Mouse (Mus musculus) left cerebral cortex, postnatal 25 days (tissue): Measurements from ENCODE around the gene Cd8a. TPM values are rescaled to one million over a fixed set of nuclear protein-coding genes. Genes with fewer than 3 reads are reported as not detected.
A peak's percentile ranks its signal among the peaks of the same experiment; 100 is the strongest.

Experiments
- DNase-seq, 2 experiments: peaks; one replicate each; pipeline ENCODE4 v3.0.0; 2022; ENCODE audit warnings: low spot score in 2 of 2, mixed read lengths in 1 of 2
- intact Hi-C: fragments of 180-260 bp; cut with DNase I; formaldehyde crosslinking; loops from one replicate; pipeline ENCODE4 v1.15.1; 2025
- total RNA-seq, 2 experiments: library from RNA; stranded (reverse); gene quantifications; 2 replicates each; pipeline ENCODE4 v1.2.3; 2021

Gene Cd8a
- total RNA-seq, 2 experiments from 2014 or later = not detected

DNA sequence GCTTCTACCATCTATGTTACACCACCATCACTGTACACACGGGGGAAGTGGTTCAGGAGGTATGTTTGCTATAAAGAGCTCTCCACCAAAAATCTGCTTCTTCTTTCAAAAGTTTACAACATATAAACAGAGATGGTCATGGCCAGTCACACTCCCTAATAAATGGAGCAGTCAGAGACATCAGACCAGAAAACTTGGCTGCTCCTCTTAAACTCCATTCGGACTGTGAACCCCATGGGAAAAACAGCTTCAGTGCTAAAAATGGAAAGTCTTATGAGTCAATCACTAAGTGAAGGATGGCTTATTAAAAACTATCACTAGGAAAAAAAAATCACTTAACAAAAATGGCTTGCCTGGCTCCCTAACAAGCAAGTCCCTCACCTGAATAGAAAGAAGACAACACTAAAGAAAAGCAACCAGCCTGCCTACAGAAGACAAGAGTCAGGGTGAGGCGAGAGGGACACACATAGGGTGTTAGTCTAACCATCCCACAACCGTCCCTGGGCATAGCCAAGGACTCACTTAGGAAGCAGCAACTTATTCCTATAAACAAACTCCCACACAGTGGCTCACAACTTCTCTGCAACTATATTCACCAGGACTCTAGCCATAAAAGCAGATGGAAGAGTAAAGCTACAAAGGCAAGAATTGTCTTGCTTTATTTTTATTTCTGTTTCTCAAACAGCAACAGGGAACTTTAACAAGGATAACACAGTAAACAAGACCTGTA, 54.9 kb downstream of the Cd8a start:
- peak in 1 of 2 experiments; percentile 54 for DNase-seq
- intact Hi-C loops = no loop called here

Other genes with a start within 250 kb of the Cd8a start
- gene Thnsl2, start 229.0 kb upstream of the Cd8a start, total RNA-seq = 1 to 10 TPM; 2.7 to 3.0 TPM
- not detected for gene Fabp1, start 173.6 kb upstream of the Cd8a start, total RNA-seq
- gene Krcc1, start 101.8 kb upstream of the Cd8a start, total RNA-seq = 10 to 100 TPM; 13.6 to 14.9 TPM
- gene Smyd1, start 51.2 kb upstream of the Cd8a start, total RNA-seq = 1 to 10 TPM in 1 of 2 experiments, under 1 TPM in 1; 0.96 to 2.4 TPM
- gene Cd8b1, start 50.6 kb upstream of the Cd8a start, total RNA-seq = not detected
- 100 to 1,000 TPM in 1 of 2 experiments, 10 to 100 TPM in 1; 96.3 to 108 TPM for gene Rmnd5a, start 67.2 kb downstream of the Cd8a start, total RNA-seq
- 10 to 100 TPM; 49.8 to 54.0 TPM for gene Rnf103, start 120.5 kb downstream of the Cd8a start, total RNA-seq
- gene Chmp3, start 170.4 kb downstream of the Cd8a start, total RNA-seq = 100 to 1,000 TPM in 1 of 2 experiments, 10 to 100 TPM in 1; 93.8 to 103 TPM